Mouse (Mus musculus): ENCODE results near the gene Cbx3.

The Cbx3 gene

GRCm38 (mm10) chr6:51524321-51524931 lies 54.3 kb downstream of the Cbx3 start:
- DNase-seq (ENCODE audit: low read depth, low spot score): no peak

GRCm38 (mm10) chr6:51525001-51525400 lies 54.8 kb downstream of the Cbx3 start:
- no peak for DNase-seq (ENCODE audit: low read depth, low spot score)

- no peak for DNase-seq (ENCODE audit: low read depth, low spot score)
Measured at GRCm38 (mm10) chr6:51529457-51529856, 59.3 kb downstream of the Cbx3 start.
